Mouse (Mus musculus): Measurements from ENCODE around the gene Kctd7.

- TF ChIP-seq CTCF (IDR thresholded peaks at IDR 0.05; ENCODE audit: borderline replicate concordance, insufficient read depth, low read length), result no peak
- no peak for TF ChIP-seq POLR2A (IDR thresholded peaks at IDR 0.05; ENCODE audit: low read depth, low read length)
These were observed 9.6 kb downstream of the Kctd7 start for GRCm38 (mm10) chr5:130154286-130154685.
